Mouse (Mus musculus): ENCODE measurements at regions not wholly inside any gene's neighbourhood (a gene's known extent, or its start where the extent isn't known, plus 50 kb on each side); places are given as distances from the start of the nearest gene placed in this dataset.

DNA sequence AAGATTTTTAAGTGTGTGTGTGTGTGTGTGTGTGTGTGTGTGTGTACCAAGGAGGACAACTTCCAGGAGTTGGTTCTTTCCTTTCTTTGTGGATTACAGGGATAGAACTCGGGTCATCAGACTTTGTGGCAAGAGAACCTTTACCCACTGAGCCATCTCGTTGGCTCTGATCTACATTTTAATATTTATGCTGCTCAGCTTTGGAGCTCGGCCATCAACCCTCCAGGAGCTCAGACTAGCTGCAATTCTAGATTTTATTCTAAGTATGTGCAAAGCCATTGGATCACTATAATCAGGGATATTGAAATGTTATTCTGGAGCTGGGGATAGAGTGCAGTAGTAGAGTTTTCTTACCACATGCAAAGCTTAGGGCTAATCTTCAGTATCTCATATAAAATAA is 183.6 kb upstream of the Fam19a5 start:
- no peaks in the 10 kb centered on the region for H3K4me1 ChIP-seq (ENCODE audit: control insufficient read depth, insufficient read depth, insufficient read length, low read length)
- H3K4me3 ChIP-seq (ENCODE audit: insufficient read depth, low read depth, low read length) = no peak overlapping the region
- H3K27ac ChIP-seq (replicated peaks; ENCODE audit: low read depth, low read length) = no peak overlapping the region

DNA sequence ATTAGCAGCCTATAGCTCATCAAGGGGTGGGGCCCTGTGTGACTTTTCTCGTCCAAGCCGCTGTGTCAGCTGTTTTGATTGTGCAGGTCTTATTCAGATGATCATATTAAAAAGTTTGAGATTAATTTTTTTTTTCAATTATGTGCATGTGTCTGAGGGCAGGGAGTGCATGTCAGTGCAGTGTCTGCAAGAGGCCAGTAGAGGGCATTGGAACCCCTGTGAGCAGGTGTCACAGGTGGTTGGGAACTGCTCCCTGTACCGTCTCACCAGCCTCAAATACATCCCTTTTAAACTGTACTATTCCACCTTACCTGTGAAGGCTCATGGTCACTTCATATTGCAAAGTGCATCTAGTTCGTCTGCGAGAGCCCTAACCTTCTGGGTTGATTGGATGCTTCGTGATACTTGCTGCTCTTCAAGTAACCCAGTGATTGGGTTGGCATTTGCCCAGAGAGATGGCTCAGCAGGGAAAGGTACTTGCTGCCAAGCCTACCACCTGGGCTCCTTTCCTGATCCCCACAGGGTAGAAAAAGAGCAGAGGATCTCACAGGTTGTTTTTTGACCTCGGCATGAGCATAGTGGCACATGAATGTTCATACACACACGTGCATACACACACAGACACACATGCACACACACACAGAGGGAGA is 178.3 kb upstream of the Fam19a5 start:
- Histone ChIP-seq H3K4me3 (ENCODE audit: insufficient read depth, low read depth, low read length) (no peak overlapping the region), H3K27ac (replicated peaks; ENCODE audit: low read depth, low read length) (no peak overlapping the region), H3K4me1 (ENCODE audit: control insufficient read depth, insufficient read depth, insufficient read length, low read length) (no peaks in the 10 kb centered on the region)

DNA sequence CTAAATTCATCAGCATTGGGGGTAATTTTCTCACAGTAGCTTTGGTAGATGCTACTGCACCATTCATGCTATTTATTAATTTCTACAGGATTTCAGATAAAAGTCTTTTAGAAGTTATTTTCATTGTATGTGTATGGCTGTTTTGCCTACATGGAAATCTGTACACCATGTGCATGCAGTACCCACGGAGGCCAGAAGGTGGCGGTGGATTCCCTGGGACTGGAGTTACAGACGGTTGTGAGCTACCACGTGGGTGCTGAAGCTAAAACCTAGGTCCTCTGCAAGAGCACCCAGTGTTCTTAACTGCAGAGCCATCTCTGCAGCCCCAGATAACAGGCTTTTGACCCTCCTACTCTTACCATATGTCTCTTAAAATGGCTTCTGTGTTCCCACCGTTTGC is 176.7 kb upstream of the Fam19a5 start:
- no peak overlapping the region for H3K27ac ChIP-seq (replicated peaks; ENCODE audit: low read depth, low read length)
- no peak overlapping the region for H3K4me3 ChIP-seq (ENCODE audit: insufficient read depth, low read depth, low read length)
- no peaks in the 10 kb centered on the region for H3K4me1 ChIP-seq (ENCODE audit: control insufficient read depth, insufficient read depth, insufficient read length, low read length)

DNA sequence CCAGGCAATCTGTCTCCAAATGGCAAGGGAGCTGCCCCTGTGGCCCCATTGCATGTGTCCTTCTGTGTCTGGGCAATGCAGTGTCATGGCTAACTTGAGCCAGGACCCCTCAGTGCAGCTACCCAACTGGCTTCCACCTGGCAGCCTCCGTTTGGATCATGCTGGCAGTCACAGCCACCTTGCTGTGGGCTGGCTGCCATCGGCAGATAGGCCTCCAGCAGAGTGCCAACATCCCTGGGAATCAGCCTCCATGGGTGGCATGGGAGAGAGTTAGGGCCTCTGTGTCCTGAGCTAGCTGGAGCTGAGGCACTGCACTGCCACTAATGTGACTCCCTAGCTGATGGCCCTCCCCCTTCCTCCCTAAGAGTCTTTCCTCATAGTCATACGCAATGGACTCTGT is 174.7 kb upstream of the Fam19a5 start:
- no peak overlapping the region for H3K27ac ChIP-seq (replicated peaks; ENCODE audit: low read depth, low read length)
- no peak overlapping the region for H3K4me3 ChIP-seq (ENCODE audit: insufficient read depth, low read depth, low read length)

DNA sequence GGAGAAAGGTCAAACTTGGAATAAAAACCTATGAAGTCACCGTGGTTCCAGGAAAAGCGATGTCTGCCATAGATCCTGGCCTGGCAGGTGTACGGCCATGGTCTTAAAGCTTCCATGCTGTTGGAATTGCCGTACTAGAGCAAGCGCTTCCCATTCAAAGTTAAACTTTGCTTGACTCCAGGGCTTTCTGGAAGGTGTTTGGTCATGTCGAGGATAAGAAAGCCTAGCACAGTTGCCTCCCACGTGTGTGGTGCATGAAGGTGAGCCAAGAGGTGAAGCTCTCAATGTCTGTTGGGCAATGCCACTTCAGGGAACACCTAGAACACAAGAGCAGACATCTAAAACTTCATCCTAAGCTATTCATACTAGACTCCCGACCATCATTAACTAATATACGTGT is 174.3 kb upstream of the Fam19a5 start:
- H3K27ac ChIP-seq (replicated peaks; ENCODE audit: low read depth, low read length) = no peak overlapping the region
- H3K4me3 ChIP-seq (ENCODE audit: insufficient read depth, low read depth, low read length) = no peak overlapping the region
- no peaks in the 10 kb centered on the region for H3K4me1 ChIP-seq (ENCODE audit: control insufficient read depth, insufficient read depth, insufficient read length, low read length)

More for the DNA sequence above, 174.7 kb upstream of the Fam19a5 start:
- H3K4me1 ChIP-seq (ENCODE audit: control insufficient read depth, insufficient read depth, insufficient read length, low read length) = no peaks in the 10 kb centered on the region

DNA sequence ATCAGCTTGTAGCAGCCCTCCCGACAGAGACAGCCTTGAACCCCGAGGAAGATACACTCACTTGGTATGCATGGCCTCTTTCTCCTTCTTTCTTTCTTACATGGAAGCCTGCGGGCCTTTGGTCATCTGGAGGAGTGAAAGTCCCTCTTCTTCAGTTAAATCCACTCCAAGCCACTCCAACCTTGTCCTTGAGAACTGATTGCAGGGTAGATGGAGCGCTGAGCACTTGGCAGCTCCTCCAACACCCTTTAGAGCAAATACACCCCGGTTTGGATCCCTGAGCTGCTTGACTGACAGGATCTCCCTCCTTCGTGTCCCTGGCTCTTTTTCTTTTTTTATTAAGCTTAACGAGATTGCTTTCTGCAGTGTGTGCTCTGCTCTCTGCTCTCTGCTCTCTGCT is 173.3 kb upstream of the Fam19a5 start:
- H3K4me1 ChIP-seq (ENCODE audit: control insufficient read depth, insufficient read depth, insufficient read length, low read length) = no peaks in the 10 kb centered on the region
- no peak overlapping the region for H3K4me3 ChIP-seq (ENCODE audit: insufficient read depth, low read depth, low read length)
- no peak overlapping the region for H3K27ac ChIP-seq (replicated peaks; ENCODE audit: low read depth, low read length)

DNA sequence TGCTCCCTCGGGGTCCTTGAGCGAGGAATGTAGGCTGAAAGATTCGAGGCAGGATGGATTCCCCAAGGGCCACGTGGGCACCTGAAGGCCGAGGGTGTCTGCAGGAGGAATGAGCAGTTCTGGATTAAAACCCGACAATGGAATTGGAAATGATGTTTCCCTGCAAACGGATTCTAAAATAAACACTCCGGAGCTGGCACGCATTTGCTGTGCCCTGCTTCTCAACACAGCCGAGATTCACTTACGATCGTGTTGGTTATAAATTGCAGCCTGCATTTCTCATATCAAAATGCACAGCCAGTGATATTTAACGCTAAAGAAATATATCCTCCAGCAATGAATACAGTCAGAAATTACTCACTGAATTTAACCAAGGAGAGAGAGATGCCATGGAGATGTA is 169.4 kb upstream of the Fam19a5 start:
- H3K4me3 ChIP-seq (ENCODE audit: insufficient read depth, low read depth, low read length) = no peak overlapping the region
- H3K27ac ChIP-seq (replicated peaks; ENCODE audit: low read depth, low read length) = no peak overlapping the region

DNA sequence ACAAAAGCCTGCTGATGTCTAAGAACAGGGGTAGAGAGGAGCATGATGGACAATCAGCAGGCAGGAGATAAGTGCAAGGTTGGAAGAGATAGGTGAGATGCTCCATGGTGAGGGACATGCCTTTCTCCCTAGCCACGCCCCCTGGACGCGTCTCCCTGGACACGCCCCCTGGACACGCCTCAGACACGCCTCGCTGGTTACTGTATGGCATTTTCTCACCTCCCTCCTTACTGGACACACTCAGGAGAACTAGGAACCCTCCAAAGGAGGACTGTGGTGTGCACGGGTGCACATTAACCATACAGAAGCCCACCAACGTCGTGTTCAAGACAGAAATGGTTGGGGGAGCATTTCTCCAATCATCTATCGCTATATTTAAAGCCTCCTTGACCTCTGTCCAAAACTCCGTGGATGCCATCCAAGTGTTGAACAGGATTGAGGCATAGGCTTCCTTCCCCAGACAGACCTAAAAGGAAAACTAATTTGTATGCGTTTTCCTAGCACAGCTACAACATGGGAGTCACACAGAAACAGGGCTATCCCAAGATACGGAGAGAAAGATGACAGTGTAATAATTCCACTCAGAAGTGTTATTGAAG is 168.4 kb upstream of the Fam19a5 start:
- Histone ChIP-seq H3K4me3 (ENCODE audit: insufficient read depth, low read depth, low read length) (no peak overlapping the region), H3K27ac (replicated peaks; ENCODE audit: low read depth, low read length) (no peak overlapping the region)

More for the DNA sequence above, 169.4 kb upstream of the Fam19a5 start:
- H3K4me1 ChIP-seq (ENCODE audit: control insufficient read depth, insufficient read depth, insufficient read length, low read length) = no peaks in the 10 kb centered on the region

DNA sequence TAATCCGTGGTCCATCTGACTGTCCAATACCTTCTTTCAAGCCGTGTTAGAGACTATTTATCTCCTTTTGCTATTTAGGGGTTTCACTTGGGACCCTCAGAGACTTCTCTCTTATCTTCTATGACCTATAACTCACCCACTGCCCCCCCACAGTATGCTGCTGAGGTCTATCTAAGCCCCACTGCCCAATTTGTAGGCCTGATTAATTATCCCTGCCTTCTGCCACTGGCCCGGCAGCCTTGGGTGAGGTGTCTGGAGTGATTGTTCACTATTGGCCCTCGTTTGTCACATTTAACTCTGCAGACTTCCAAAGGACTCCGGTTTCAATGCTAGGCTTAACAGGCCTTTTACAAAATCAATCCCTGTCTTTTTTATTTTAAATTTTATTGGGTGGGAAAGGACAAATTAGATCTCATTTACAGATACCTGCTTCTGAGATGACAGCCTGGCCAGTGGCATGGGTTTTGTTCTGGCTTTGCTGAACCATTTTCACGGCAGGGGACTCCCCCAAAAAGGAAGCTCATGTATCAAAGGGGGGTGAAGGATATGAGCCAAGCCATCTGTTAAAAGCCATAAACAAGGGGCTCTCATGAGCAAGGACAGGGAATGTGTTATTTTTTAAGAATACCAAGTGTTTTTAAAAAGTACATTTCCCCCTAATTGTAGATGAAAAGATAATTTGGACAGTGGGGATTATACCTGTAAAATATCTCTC is 160.4 kb upstream of the Fam19a5 start:
- H3K4me1 ChIP-seq (ENCODE audit: control insufficient read depth, insufficient read depth, insufficient read length, low read length) = no peaks in the 10 kb centered on the region
- no peak overlapping the region for H3K27ac ChIP-seq (replicated peaks; ENCODE audit: low read depth, low read length)
- H3K4me3 ChIP-seq (ENCODE audit: insufficient read depth, low read depth, low read length) = no peak overlapping the region

More for the DNA sequence above, 168.4 kb upstream of the Fam19a5 start:
- H3K4me1 ChIP-seq (ENCODE audit: control insufficient read depth, insufficient read depth, insufficient read length, low read length) = no peaks in the 10 kb centered on the region

DNA sequence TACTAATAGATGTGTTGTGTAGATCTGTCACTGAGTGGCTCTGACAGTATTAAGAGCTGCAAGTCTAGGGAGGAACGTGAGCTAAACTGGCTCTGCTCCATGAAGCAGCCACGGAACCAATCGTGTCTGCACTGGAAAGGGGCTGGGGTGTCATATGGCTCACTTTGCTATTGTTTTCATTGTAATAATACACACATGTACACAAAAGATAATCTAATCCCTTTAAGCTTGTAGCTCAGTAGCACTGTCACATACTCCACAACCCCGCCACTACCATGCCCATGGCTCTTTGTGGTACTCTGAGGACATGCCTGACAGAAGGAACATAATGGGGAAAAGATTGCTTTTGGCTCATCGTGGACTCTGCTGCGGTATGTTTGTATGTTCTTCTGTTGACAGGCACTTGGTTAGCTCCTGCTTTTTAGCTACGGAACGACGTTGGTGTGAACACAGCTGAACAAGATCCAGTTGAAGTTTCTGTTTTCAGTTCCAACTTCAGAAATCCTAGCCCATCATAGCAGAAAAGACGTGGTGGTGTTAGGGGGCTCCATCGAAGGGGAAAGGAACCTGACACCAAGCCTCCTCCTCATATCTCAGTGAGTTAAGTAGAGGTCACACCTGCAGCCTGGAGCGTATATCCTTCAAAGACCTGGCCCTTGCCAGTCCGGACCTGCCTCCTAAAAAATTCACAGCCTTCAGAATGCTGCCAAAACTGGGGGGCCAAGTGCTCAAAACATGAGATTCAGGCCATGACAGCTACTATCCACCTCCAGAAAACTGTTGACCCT is 159.6 kb upstream of the Fam19a5 start:
- Histone ChIP-seq H3K27ac (replicated peaks; ENCODE audit: low read depth, low read length) (no peak overlapping the region), H3K4me3 (ENCODE audit: insufficient read depth, low read depth, low read length) (no peak overlapping the region), H3K4me1 (ENCODE audit: control insufficient read depth, insufficient read depth, insufficient read length, low read length) (no peaks in the 10 kb centered on the region)

DNA sequence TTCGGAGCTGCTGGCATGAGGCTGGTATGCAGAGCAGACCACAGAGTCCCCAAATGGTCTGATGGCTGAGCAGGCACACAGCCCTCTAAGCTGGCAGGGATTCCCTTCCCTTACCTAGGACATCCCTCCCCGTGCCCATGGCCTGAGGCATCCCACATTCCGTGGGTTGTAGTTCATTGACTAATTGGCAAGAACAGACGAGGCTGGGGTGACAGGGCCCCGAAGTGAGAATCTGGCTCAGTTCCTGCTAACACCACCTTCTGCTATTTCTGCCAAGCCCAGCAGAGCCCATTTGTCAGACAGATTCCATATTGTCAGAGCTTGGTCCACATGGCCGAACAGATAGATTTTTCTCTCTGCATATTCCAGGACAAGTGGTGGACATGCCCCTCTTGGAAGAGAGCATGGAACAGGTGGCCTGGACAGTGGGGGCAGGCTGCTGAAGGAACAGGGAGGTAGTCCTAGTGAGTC is 157.6 kb upstream of the Fam19a5 start:
- Histone ChIP-seq H3K4me3 (ENCODE audit: insufficient read depth, low read depth, low read length) (no peak overlapping the region), H3K27ac (replicated peaks; ENCODE audit: low read depth, low read length) (no peak overlapping the region), H3K4me1 (ENCODE audit: control insufficient read depth, insufficient read depth, insufficient read length, low read length) (no peaks in the 10 kb centered on the region)

DNA sequence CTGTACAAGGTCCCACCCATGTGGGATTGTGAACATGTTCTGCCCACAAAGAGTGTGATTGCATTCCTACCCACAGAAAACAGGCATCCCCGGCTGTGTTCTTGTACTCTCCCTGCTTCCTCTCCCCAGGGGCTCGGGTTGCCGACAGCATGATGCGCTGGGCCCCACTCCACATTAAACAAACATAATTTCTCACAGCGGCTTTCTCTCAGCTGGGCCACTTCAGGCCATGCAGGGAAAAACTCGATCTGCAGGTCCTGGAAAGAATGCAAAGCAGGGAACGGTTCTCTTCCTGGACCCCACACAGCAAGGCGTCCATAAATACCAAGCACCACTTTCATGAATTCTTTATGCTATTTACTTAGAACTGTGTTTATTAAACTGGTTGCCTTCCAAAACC is 152.7 kb upstream of the Fam19a5 start:
- no peaks in the 10 kb centered on the region for H3K4me1 ChIP-seq (ENCODE audit: control insufficient read depth, insufficient read depth, insufficient read length, low read length)
- H3K27ac ChIP-seq (replicated peaks; ENCODE audit: low read depth, low read length) = no peak overlapping the region
- H3K4me3 ChIP-seq (ENCODE audit: insufficient read depth, low read depth, low read length) = no peak overlapping the region

DNA sequence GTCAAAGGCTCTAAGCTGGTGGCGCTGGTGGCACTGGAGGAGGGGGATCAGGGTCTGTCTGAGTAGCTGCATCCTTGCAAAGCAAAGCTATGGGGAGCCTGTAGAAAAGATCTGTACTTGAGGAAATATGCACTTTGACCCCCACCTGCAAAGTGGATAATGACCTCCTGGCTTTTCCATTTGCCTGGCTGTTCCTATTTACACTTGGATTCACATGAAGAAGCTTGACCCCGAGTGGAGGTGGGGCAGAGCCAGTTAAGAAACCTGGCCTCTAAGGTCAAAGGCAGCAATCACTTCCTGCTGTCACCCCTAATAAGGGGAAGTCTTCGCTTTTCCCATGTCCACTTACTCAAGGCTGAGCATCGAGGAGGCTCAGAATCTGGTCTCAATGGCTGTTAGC is 145.7 kb upstream of the Fam19a5 start:
- Histone ChIP-seq H3K27ac (replicated peaks; ENCODE audit: low read depth, low read length) (no peak overlapping the region), H3K4me1 (ENCODE audit: control insufficient read depth, insufficient read depth, insufficient read length, low read length) (no peaks in the 10 kb centered on the region), H3K4me3 (ENCODE audit: insufficient read depth, low read depth, low read length) (no peak overlapping the region)

DNA sequence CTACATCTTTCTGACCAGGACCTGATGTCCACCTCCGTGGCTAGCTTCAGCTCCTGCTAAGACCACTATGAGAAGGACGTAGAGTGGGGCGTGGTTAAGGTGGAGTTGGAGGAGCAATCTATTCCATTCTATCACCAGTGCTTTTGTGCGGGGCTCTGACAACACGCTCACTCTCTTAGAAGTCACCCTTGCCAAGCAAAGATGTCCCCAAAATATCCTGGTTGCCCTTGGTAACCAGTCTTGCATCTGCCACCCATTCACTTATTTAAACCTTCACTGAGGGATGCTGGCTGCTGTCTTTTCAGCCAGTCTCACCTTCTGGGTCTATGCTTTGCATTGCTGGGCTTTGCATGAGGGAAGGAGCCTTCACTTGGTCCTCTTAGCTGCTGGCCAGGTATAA is 138.4 kb upstream of the Fam19a5 start:
- Histone ChIP-seq H3K4me1 (ENCODE audit: control insufficient read depth, insufficient read depth, insufficient read length, low read length) (no peaks in the 10 kb centered on the region), H3K27ac (replicated peaks; ENCODE audit: low read depth, low read length) (no peak overlapping the region), H3K4me3 (ENCODE audit: insufficient read depth, low read depth, low read length) (no peak overlapping the region)

DNA sequence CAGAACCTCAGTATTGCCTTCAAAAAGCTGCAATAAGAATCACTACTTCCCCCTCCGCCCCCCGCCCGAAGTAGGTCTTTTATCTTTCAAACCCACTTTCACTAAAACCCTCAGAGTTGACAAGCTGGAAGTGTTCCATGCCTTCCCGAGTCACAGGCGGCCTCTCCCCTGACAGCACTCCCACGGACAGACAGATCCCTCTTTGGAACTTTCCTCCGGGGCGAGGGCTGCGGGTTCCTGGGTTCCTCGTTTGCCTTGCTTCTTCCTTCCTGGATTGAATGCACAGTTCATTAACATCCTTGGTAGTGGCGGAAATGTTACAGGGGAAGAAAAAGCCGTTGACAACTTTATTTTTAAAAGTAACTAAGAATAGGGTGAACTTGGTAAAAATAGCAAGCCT is 132.1 kb upstream of the Fam19a5 start:
- H3K4me1 ChIP-seq (ENCODE audit: control insufficient read depth, insufficient read depth, insufficient read length, low read length) = no peaks in the 10 kb centered on the region
- H3K4me3 ChIP-seq (ENCODE audit: insufficient read depth, low read depth, low read length) = no peak overlapping the region
- H3K27ac ChIP-seq (replicated peaks; ENCODE audit: low read depth, low read length) = no peak overlapping the region
